Mouse (Mus musculus): ENCODE data around the gene Kcnj5. TPM values are rescaled to one million over a fixed set of nuclear protein-coding genes. Genes with fewer than 3 reads are reported as not detected.
A peak's percentile ranks its signal among the peaks of the same experiment; 100 is the strongest.

Gene Kcnj5
- total RNA-seq, 1 experiment: 0.13 TPM

- H3K4me1 ChIP-seq (ENCODE audit: control insufficient read depth in 2 of 2, insufficient read depth in 2 of 2, low read length in 2 of 2, poor library complexity in 1 of 2): peaks cover 0 to 4% of the 10 kb centered on the region in 2 experiments; a peak in 1 of 4 replicates
- TF ChIP-seq ZNF384 (IDR thresholded peaks at IDR 0.05; ENCODE audit: low read depth, low read length) (no peak), HCFC1 (IDR thresholded peaks at IDR 0.05; ENCODE audit: borderline replicate concordance, insufficient read depth, low read length) (no peak), ZC3H11A (IDR thresholded peaks at IDR 0.05; ENCODE audit: borderline replicate concordance, low read depth, low read length) (no peak), CHD2 (IDR thresholded peaks at IDR 0.05; ENCODE audit: low read depth, low read length) (no peak)
- no peak for DNase-seq (ENCODE audit: low read depth, low spot score)
- no peak overlapping the region for H3K27ac ChIP-seq (ENCODE audit: insufficient read depth, low read depth, low read length, poor library complexity, severe bottlenecking)
- no peak overlapping the region for H3K9ac ChIP-seq (ENCODE audit: insufficient read depth, low read depth, low read length, poor library complexity, severe bottlenecking)
- H3K4me3 ChIP-seq (ENCODE audit: insufficient read depth in 1 of 2, low read depth in 1 of 2, low read length in 2 of 2, poor library complexity in 1 of 2, severe bottlenecking in 1 of 2): no peak overlapping the region
- no peaks in the 10 kb centered on the region for H3K36me3 ChIP-seq (ENCODE audit: control insufficient read depth, insufficient read depth, low read length, poor library complexity, severe bottlenecking)
- no peaks in the 10 kb centered on the region for H3K9me3 ChIP-seq (ENCODE audit: control insufficient read depth, insufficient read depth, low read depth, low read length)
- in situ Hi-C loops (cut with MboI; ENCODE audit: low sequenced_read_pairs in 2 of 2, unreplicated experiment in 2 of 2): loop anchor here in 1 of 2 experiments (10.0 kb wide), 1 partner anchor 75 kb away; no protein-coding TSS in a partner anchor
Measured at GRCm38 (mm10) chr9:32349344-32349743, 5.2 kb upstream of the Kcnj5 start.

GRCm38 (mm10) chr9:32348096-32348495, 3.9 kb upstream of the Kcnj5 start:
- peaks cover 0 to 7% of the 10 kb centered on the region in 2 experiments; a peak in 1 of 4 replicates for H3K4me1 ChIP-seq (ENCODE audit: control insufficient read depth in 2 of 2, insufficient read depth in 2 of 2, low read length in 2 of 2, poor library complexity in 1 of 2)
- H3K36me3 ChIP-seq (ENCODE audit: control insufficient read depth, insufficient read depth, low read length, poor library complexity, severe bottlenecking): no peaks in the 10 kb centered on the region

GRCm38 (mm10) chr9:32344489-32344888, 339 bp upstream of the Kcnj5 start:
- Histone ChIP-seq H3K36me3 (ENCODE audit: control insufficient read depth, insufficient read depth, low read length, poor library complexity, severe bottlenecking) (no peaks in the 10 kb centered on the region), H3K9ac (ENCODE audit: insufficient read depth, low read depth, low read length, poor library complexity, severe bottlenecking) (peak overlapping the region; percentile 28; the same call in 1 of the 2 replicates), H3K4me3 (ENCODE audit: insufficient read depth in 1 of 2, low read depth in 1 of 2, low read length in 2 of 2, poor library complexity in 1 of 2, severe bottlenecking in 1 of 2) (peak overlapping the region; percentile 39 to 56), H3K9me3 (ENCODE audit: control insufficient read depth, insufficient read depth, low read depth, low read length) (no peaks in the 10 kb centered on the region), H3K27ac (ENCODE audit: insufficient read depth, low read depth, low read length, poor library complexity, severe bottlenecking) (no peak overlapping the region), H3K4me1 (ENCODE audit: control insufficient read depth in 2 of 2, insufficient read depth in 2 of 2, low read length in 2 of 2, poor library complexity in 1 of 2) (peaks cover 0 to 7% of the 10 kb centered on the region in 2 experiments; a peak in 1 of 4 replicates)
- TF ChIP-seq CHD2 (IDR thresholded peaks at IDR 0.05; ENCODE audit: low read depth, low read length) (no peak), MAFK (IDR thresholded peaks at IDR 0.05; ENCODE audit: insufficient read depth, low read depth, low read length) (no peak), HCFC1 (IDR thresholded peaks at IDR 0.05; ENCODE audit: borderline replicate concordance, insufficient read depth, low read length) (no peak), ZC3H11A (IDR thresholded peaks at IDR 0.05; ENCODE audit: borderline replicate concordance, low read depth, low read length) (no peak), ZNF384 (IDR thresholded peaks at IDR 0.05; ENCODE audit: low read depth, low read length) (no peak)
- in situ Hi-C loops (cut with MboI; ENCODE audit: low sequenced_read_pairs in 2 of 2, unreplicated experiment in 2 of 2): loop anchor here in 1 of 2 experiments (10.0 kb wide), 1 partner anchor 70 kb away; no protein-coding TSS in a partner anchor
- no peak for DNase-seq (ENCODE audit: low read depth, low spot score)

More at GRCm38 (mm10) chr9:32348096-32348495, 3.9 kb upstream of the Kcnj5 start:
- TF ChIP-seq MAFK (IDR thresholded peaks at IDR 0.05; ENCODE audit: insufficient read depth, low read depth, low read length) (no peak), CHD2 (IDR thresholded peaks at IDR 0.05; ENCODE audit: low read depth, low read length) (no peak), ZNF384 (IDR thresholded peaks at IDR 0.05; ENCODE audit: low read depth, low read length) (no peak), HCFC1 (IDR thresholded peaks at IDR 0.05; ENCODE audit: borderline replicate concordance, insufficient read depth, low read length) (no peak), ZC3H11A (IDR thresholded peaks at IDR 0.05; ENCODE audit: borderline replicate concordance, low read depth, low read length) (no peak)
- in situ Hi-C loops (cut with MboI; ENCODE audit: low sequenced_read_pairs in 2 of 2, unreplicated experiment in 2 of 2): loop anchor here in 1 of 2 experiments (10.0 kb wide), 1 partner anchor 73 kb away; no protein-coding TSS in a partner anchor
- Histone ChIP-seq H3K27ac (ENCODE audit: insufficient read depth, low read depth, low read length, poor library complexity, severe bottlenecking) (no peak overlapping the region), H3K4me3 (ENCODE audit: insufficient read depth in 1 of 2, low read depth in 1 of 2, low read length in 2 of 2, poor library complexity in 1 of 2, severe bottlenecking in 1 of 2) (no peak overlapping the region), H3K9me3 (ENCODE audit: control insufficient read depth, insufficient read depth, low read depth, low read length) (no peaks in the 10 kb centered on the region), H3K9ac (ENCODE audit: insufficient read depth, low read depth, low read length, poor library complexity, severe bottlenecking) (no peak overlapping the region)
- DNase-seq (ENCODE audit: low read depth, low spot score): no peak

- Histone ChIP-seq H3K9ac (ENCODE audit: insufficient read depth, low read depth, low read length, poor library complexity, severe bottlenecking) (no peak overlapping the region), H3K4me1 (ENCODE audit: control insufficient read depth in 2 of 2, insufficient read depth in 2 of 2, low read length in 2 of 2, poor library complexity in 1 of 2) (peaks cover 0 to 7% of the 10 kb centered on the region in 2 experiments; a peak in 1 of 4 replicates), H3K9me3 (ENCODE audit: control insufficient read depth, insufficient read depth, low read depth, low read length) (no peaks in the 10 kb centered on the region), H3K4me3 (ENCODE audit: insufficient read depth in 1 of 2, low read depth in 1 of 2, low read length in 2 of 2, poor library complexity in 1 of 2, severe bottlenecking in 1 of 2) (no peak overlapping the region), H3K36me3 (ENCODE audit: control insufficient read depth, insufficient read depth, low read length, poor library complexity, severe bottlenecking) (no peaks in the 10 kb centered on the region), H3K27ac (ENCODE audit: insufficient read depth, low read depth, low read length, poor library complexity, severe bottlenecking) (no peak overlapping the region)
- in situ Hi-C loops (cut with MboI; ENCODE audit: low sequenced_read_pairs in 2 of 2, unreplicated experiment in 2 of 2): loop anchor here in 1 of 2 experiments (10.0 kb wide), 1 partner anchor 68 kb away; no protein-coding TSS in a partner anchor
- TF ChIP-seq ZC3H11A (IDR thresholded peaks at IDR 0.05; ENCODE audit: borderline replicate concordance, low read depth, low read length) (no peak), CHD2 (IDR thresholded peaks at IDR 0.05; ENCODE audit: low read depth, low read length) (no peak), HCFC1 (IDR thresholded peaks at IDR 0.05; ENCODE audit: borderline replicate concordance, insufficient read depth, low read length) (no peak), ZNF384 (IDR thresholded peaks at IDR 0.05; ENCODE audit: low read depth, low read length) (no peak), MAFK (IDR thresholded peaks at IDR 0.05; ENCODE audit: insufficient read depth, low read depth, low read length) (no peak)
- no peak for DNase-seq (ENCODE audit: low read depth, low spot score)
Measured at GRCm38 (mm10) chr9:32342929-32343328, 1.2 kb downstream of the Kcnj5 start.

All from ES-E14 (cell line).